Comparison of ENCODE assay signal across 8 mouse cellular contexts in the genomic region with DNA sequence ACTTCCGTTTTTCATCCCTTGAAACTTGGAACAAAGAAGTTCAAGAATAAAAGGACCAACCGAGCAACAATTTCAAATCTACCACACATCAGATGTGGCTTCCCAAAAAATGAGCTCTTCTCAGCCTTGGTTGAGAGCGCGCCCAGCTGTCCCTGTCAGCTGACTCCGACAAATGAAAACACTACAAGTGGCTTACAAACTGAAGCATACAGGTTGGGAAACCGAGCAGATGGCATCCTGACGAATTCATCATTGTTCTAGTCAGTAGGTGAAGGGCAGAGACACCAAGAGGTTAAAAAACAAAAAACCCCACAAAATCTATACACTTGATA. TPM values are rescaled to one million over a fixed set of nuclear protein-coding genes. Genes with fewer than 3 reads are reported as not detected.
DNase-seq lines count a peak whose midpoint lies in the region; ATAC-seq lines count a peak whose summit lies in the region.

No protein-coding gene starts in this region.

- WGBS in kidney, embryonic 15.5 days: 12% methylated on average over 7 of the region's 7 CpGs
- 9% methylated on average over 7 of the region's 7 CpGs for WGBS in liver, embryonic 12.5 days (ENCODE audit: insufficient replicate concordance)
- WGBS in neural tube, embryonic 15.5 days: 7% methylated on average over 7 of the region's 7 CpGs

- peaks cover 20% of the 10 kb centered on the region for H3K27me3 ChIP-seq in megakaryocyte, embryonic 14.5 days (replicated peaks)
- peaks cover 6% of the 10 kb centered on the region; the same call in 1 of the 2 replicates for H3K27me3 ChIP-seq in kidney, embryonic 15.5 days
- H3K27me3 ChIP-seq in liver, embryonic 12.5 days (replicated peaks): peaks cover 21% of the 10 kb centered on the region
- H3K27me3 ChIP-seq in neural tube, embryonic 15.5 days (replicated peaks): 0 out of 2 replicates have a peak, but pooled peaks cover 6% of the 10 kb centered on the region

- DNase-seq in cerebellum, adult 9-10 months: peak; percentile 52
- DNase-seq in urinary bladder, postnatal 14 days (ENCODE audit: low spot score): no peak

- peak overlapping the region; percentile 84 for H3K9ac ChIP-seq in kidney, embryonic 15.5 days
- H3K9ac ChIP-seq in liver, embryonic 12.5 days: peak overlapping the region; percentile 88
- peak overlapping the region; percentile 67 for H3K9ac ChIP-seq in neural tube, embryonic 15.5 days (replicated peaks)

- no peak for ATAC-seq in megakaryocyte, adult 5-6 weeks (ENCODE audit: poor library complexity, severe bottlenecking)
- peak; percentile 37 for ATAC-seq in granulocyte monocyte progenitor cell, adult 5-6 weeks (replicated peaks; ENCODE audit: poor library complexity, severe bottlenecking)
- no peak for ATAC-seq in kidney, embryonic 15.5 days (replicated peaks; ENCODE audit: low FRiP score)
- no peak for ATAC-seq in liver, embryonic 12.5 days
- ATAC-seq in neural tube, embryonic 15.5 days (ENCODE audit: low FRiP score): peak; percentile 35; the same call in 1 of the 2 replicates

- peaks cover 25% of the 10 kb centered on the region for H3K4me1 ChIP-seq in megakaryocyte, embryonic 14.5 days
- H3K4me1 ChIP-seq in kidney, embryonic 15.5 days: peaks cover 8% of the 10 kb centered on the region
- peaks cover 11% of the 10 kb centered on the region for H3K4me1 ChIP-seq in liver, embryonic 12.5 days
- H3K4me1 ChIP-seq in neural tube, embryonic 15.5 days: peaks cover 23% of the 10 kb centered on the region

- H3K4me2 ChIP-seq in kidney, embryonic 15.5 days: peak overlapping the region; percentile 94
- H3K4me2 ChIP-seq in liver, embryonic 12.5 days: peak overlapping the region; percentile 87
- H3K4me2 ChIP-seq in neural tube, embryonic 15.5 days: peak overlapping the region; percentile 66

- peak overlapping the region; percentile 96 for H3K4me3 ChIP-seq in megakaryocyte, embryonic 14.5 days (replicated peaks)
- H3K4me3 ChIP-seq in kidney, embryonic 15.5 days (replicated peaks): peak overlapping the region; percentile 95
- H3K4me3 ChIP-seq in liver, embryonic 12.5 days: peak overlapping the region; percentile 95
- H3K4me3 ChIP-seq in neural tube, embryonic 15.5 days (replicated peaks): peak overlapping the region; percentile 74

- H3K9me3 ChIP-seq in megakaryocyte, embryonic 14.5 days: no peaks in the 10 kb centered on the region
- H3K9me3 ChIP-seq in kidney, embryonic 15.5 days (replicated peaks): no peaks in the 10 kb centered on the region
- H3K9me3 ChIP-seq in liver, embryonic 12.5 days (replicated peaks): no peaks in the 10 kb centered on the region
- H3K9me3 ChIP-seq in neural tube, embryonic 15.5 days (replicated peaks): no peaks in the 10 kb centered on the region

- H3K27ac ChIP-seq in kidney, embryonic 15.5 days: peak overlapping the region; percentile 60; the same call in 1 of the 2 replicates
- peak overlapping the region; percentile 80; the same call in 1 of the 2 replicates for H3K27ac ChIP-seq in liver, embryonic 12.5 days
- H3K27ac ChIP-seq in neural tube, embryonic 15.5 days (replicated peaks): peak overlapping the region; percentile 81

- H3K36me3 ChIP-seq in megakaryocyte, embryonic 14.5 days (replicated peaks; ENCODE audit: low read length): peaks cover 21% of the 10 kb centered on the region
- peaks cover 20% of the 10 kb centered on the region for H3K36me3 ChIP-seq in kidney, embryonic 15.5 days
- peaks cover 26% of the 10 kb centered on the region for H3K36me3 ChIP-seq in liver, embryonic 12.5 days
- H3K36me3 ChIP-seq in neural tube, embryonic 15.5 days: peaks cover 15% of the 10 kb centered on the region

RNA-seq across cellular contexts. Expression of a gene that starts 0.8 kb away (rescaled TPM):
- polyA plus RNA-seq in megakaryocyte, embryonic 14.5 days (2012; ENCODE audit: insufficient read depth, low replicate concordance): 0.29 TPM in 1 of 2 replicates, not detected in the other
- 17.1 and 18.8 TPM in 2 replicates for total RNA-seq in megakaryocyte, adult 5-6 weeks (2015)
- 20.2 and 23.3 TPM in 2 replicates for total RNA-seq in megakaryocyte, adult 5-6 weeks (2017)
- 7.2 and 12.3 TPM in 2 replicates for total RNA-seq in granulocyte monocyte progenitor cell, adult 5-6 weeks (2014; fragmentation: Nextera tagmentation)
- 17.3 and 20.3 TPM in 2 replicates for total RNA-seq in granulocyte monocyte progenitor cell, adult 5-6 weeks (2017)
- 16.3 TPM in 2 replicates for polyA plus RNA-seq in kidney, embryonic 15.5 days (2015; fragmentation: Nextera tagmentation; extraction: Ambion mirVana)
- polyA plus RNA-seq in liver, embryonic 12.5 days (2016; fragmentation: Nextera tagmentation; extraction: Ambion mirVana): 9.7 and 9.9 TPM in 2 replicates
- 17.9 and 19.7 TPM in 2 replicates for polyA plus RNA-seq in neural tube, embryonic 15.5 days (2015; fragmentation: Nextera tagmentation; extraction: Ambion mirVana)

RNA-seq across cellular contexts. Expression of a gene that starts 16.7 kb away (rescaled TPM):
- polyA plus RNA-seq in megakaryocyte, embryonic 14.5 days (2012; ENCODE audit: insufficient read depth, low replicate concordance): not detected in 2 replicates
- total RNA-seq in megakaryocyte, adult 5-6 weeks (2015): not detected in 2 replicates
- not detected in 2 replicates for total RNA-seq in megakaryocyte, adult 5-6 weeks (2017)
- not detected in 2 replicates for total RNA-seq in granulocyte monocyte progenitor cell, adult 5-6 weeks (2014; fragmentation: Nextera tagmentation)
- not detected in 2 replicates for total RNA-seq in granulocyte monocyte progenitor cell, adult 5-6 weeks (2017)
- polyA plus RNA-seq in kidney, embryonic 15.5 days (2015; fragmentation: Nextera tagmentation; extraction: Ambion mirVana): not detected in 2 replicates
- polyA plus RNA-seq in liver, embryonic 12.5 days (2016; fragmentation: Nextera tagmentation; extraction: Ambion mirVana): not detected in 2 replicates
- not detected in 2 replicates for polyA plus RNA-seq in neural tube, embryonic 15.5 days (2015; fragmentation: Nextera tagmentation; extraction: Ambion mirVana)

RNA-seq across cellular contexts. Expression of a gene that starts 41.4 kb away (rescaled TPM):
- not detected in 2 replicates for polyA plus RNA-seq in megakaryocyte, embryonic 14.5 days (2012; ENCODE audit: insufficient read depth, low replicate concordance)
- total RNA-seq in megakaryocyte, adult 5-6 weeks (2015): not detected in 2 replicates
- 0.07 TPM in 1 of 2 replicates, not detected in the other for total RNA-seq in megakaryocyte, adult 5-6 weeks (2017)
- total RNA-seq in granulocyte monocyte progenitor cell, adult 5-6 weeks (2014; fragmentation: Nextera tagmentation): not detected in 2 replicates
- not detected in 2 replicates for total RNA-seq in granulocyte monocyte progenitor cell, adult 5-6 weeks (2017)
- not detected in 2 replicates for polyA plus RNA-seq in kidney, embryonic 15.5 days (2015; fragmentation: Nextera tagmentation; extraction: Ambion mirVana)
- not detected in 2 replicates for polyA plus RNA-seq in liver, embryonic 12.5 days (2016; fragmentation: Nextera tagmentation; extraction: Ambion mirVana)
- 0.12 TPM in 1 of 2 replicates, not detected in the other for polyA plus RNA-seq in neural tube, embryonic 15.5 days (2015; fragmentation: Nextera tagmentation; extraction: Ambion mirVana)

RNA-seq across cellular contexts. Expression of a gene that starts 58.1 kb away (rescaled TPM):
- polyA plus RNA-seq in megakaryocyte, embryonic 14.5 days (2012; ENCODE audit: insufficient read depth, low replicate concordance): not detected in 2 replicates
- total RNA-seq in megakaryocyte, adult 5-6 weeks (2015): 0.14 TPM in 1 of 2 replicates, not detected in the other
- total RNA-seq in megakaryocyte, adult 5-6 weeks (2017): not detected in 2 replicates
- not detected in 2 replicates for total RNA-seq in granulocyte monocyte progenitor cell, adult 5-6 weeks (2014; fragmentation: Nextera tagmentation)
- total RNA-seq in granulocyte monocyte progenitor cell, adult 5-6 weeks (2017): not detected in 2 replicates
- polyA plus RNA-seq in kidney, embryonic 15.5 days (2015; fragmentation: Nextera tagmentation; extraction: Ambion mirVana): 0.25 and 0.26 TPM in 2 replicates
- 0.36 and 0.51 TPM in 2 replicates for polyA plus RNA-seq in liver, embryonic 12.5 days (2016; fragmentation: Nextera tagmentation; extraction: Ambion mirVana)
- 15.9 and 17.2 TPM in 2 replicates for polyA plus RNA-seq in neural tube, embryonic 15.5 days (2015; fragmentation: Nextera tagmentation; extraction: Ambion mirVana)

Comparison
In these comparisons a context has a peak if more than half of its experiments do, and no peak if none do; other contexts are left out.
1. ATAC-seq: peak in granulocyte monocyte progenitor cell, adult 5-6 weeks (single experiment) and neural tube, embryonic 15.5 days (single experiment); none in megakaryocyte, adult 5-6 weeks (single experiment), kidney, embryonic 15.5 days (single experiment) and liver, embryonic 12.5 days (single experiment).
2. Peak in every context shown above with its lines, with median percentiles within 50 percentile points of each other: H3K4me3 ChIP-seq, H3K27ac ChIP-seq, H3K4me2 ChIP-seq and H3K9ac ChIP-seq.